Mouse (Mus musculus) intestine, embryonic 16.5 days (tissue): ENCODE measurements around the gene Zfp217. TPM values are rescaled to one million over a fixed set of nuclear protein-coding genes. Genes with fewer than 3 reads are reported as not detected.
A peak's percentile ranks its signal among the peaks of the same experiment; 100 is the strongest.

ENCODE experiments used
- ATAC-seq: fragments of 200-750 bp; cut with Nextera tagmentation; 2 replicates; pipeline ENCODE4 v1.8.0; 2017; ENCODE audit warnings: moderate TSS enrichment, moderate library complexity
- H3K27ac ChIP-seq: fragments of 300-500 bp; sonication (generic); 2 replicates; pipeline ENCODE4 v1.5.1; 2014; ENCODE audit warnings: mild to moderate bottlenecking, low read length
- H3K27me3 ChIP-seq: fragments of 300-500 bp; sonication (generic); replicated peaks from 2 replicates; pipeline ENCODE4 v1.6.1; 2014; ENCODE audit warnings: low read length, control low read depth, mixed read lengths; ENCODE audit not compliant: control insufficient read depth, insufficient read depth
- H3K36me3 ChIP-seq: fragments of 300-500 bp; sonication (generic); 2 replicates; pipeline ENCODE4 v1.6.1; 2014; ENCODE audit warnings: low read length, control low read depth; ENCODE audit not compliant: control insufficient read depth, insufficient read depth
- H3K4me1 ChIP-seq: fragments of 300-500 bp; sonication (generic); 2 replicates; pipeline ENCODE4 v1.6.1; 2014; ENCODE audit warnings: low read length, control low read depth, mixed read lengths; ENCODE audit not compliant: control insufficient read depth, insufficient read depth
- H3K4me2 ChIP-seq: fragments of 300-500 bp; sonication (generic); 2 replicates; pipeline ENCODE4 v1.6.1; 2014; ENCODE audit warnings: low read depth, low read length, control low read depth
- H3K4me3 ChIP-seq: fragments of 300-500 bp; sonication (generic); 2 replicates; pipeline ENCODE4 v1.5.1; 2014; ENCODE audit warnings: mild to moderate bottlenecking, low read length
- H3K9ac ChIP-seq: fragments of 300-500 bp; sonication (generic); 2 replicates; pipeline ENCODE4 v1.6.1; 2014; ENCODE audit warnings: low read depth, low read length
- H3K9me3 ChIP-seq: fragments of 300-500 bp; sonication (generic); 2 replicates; pipeline ENCODE4 v1.6.1; 2016; ENCODE audit warnings: low read length, control low read depth; ENCODE audit not compliant: control insufficient read depth
- WGBS: fragments of 180-500 bp; shearing (Covaris S2); extraction: QIAGEN DNeasy Blood & Tissue Kit; methylation state at CpG from one replicate; pipeline ENCODE4 v1.1.7; 2014; 5-methylcytosine and 5-hydroxymethylcytosine counted together
- polyA plus RNA-seq: library from polyadenylated mRNA; unstranded; fragments of >200 nt; fragmentation: Nextera tagmentation; extraction: Ambion mirVana; gene quantifications from 2 replicates; pipeline ENCODE4 v1.2.1, GENCODE M21; 2015

Gene Zfp217
- polyA plus RNA-seq, 1 experiment from 2014 or later, result 2.9 TPM

- Histone ChIP-seq H3K4me1 (peaks cover 10% of the 10 kb centered on the region), H3K4me2 (no peak overlapping the region)
- 70% methylated on average over 5 of the region's 5 CpGs for WGBS
Observed at GRCm38 (mm10) chr2:170069976-170070375, 77.9 kb downstream of the Zfp217 start.

GRCm38 (mm10) chr2:170062378-170062777 is 85.5 kb downstream of the Zfp217 start:
- Histone ChIP-seq H3K9ac (no peak overlapping the region), H3K36me3 (no peaks in the 10 kb centered on the region), H3K27ac (no peak overlapping the region), H3K4me1 (peaks cover 2% of the 10 kb centered on the region; the same call in 1 of the 2 replicates), H3K4me3 (no peak overlapping the region), H3K9me3 (no peaks in the 10 kb centered on the region), H3K4me2 (no peak overlapping the region), H3K27me3 (no peaks in the 10 kb centered on the region)
- peak; percentile 81 for ATAC-seq
- WGBS, result 53% methylated on average over 3 of the region's 3 CpGs

More at GRCm38 (mm10) chr2:170069976-170070375, 77.9 kb downstream of the Zfp217 start:
- Histone ChIP-seq H3K36me3 (no peaks in the 10 kb centered on the region), H3K27ac (peak overlapping the region; percentile 48; the same call in 1 of the 2 replicates), H3K4me3 (no peak overlapping the region), H3K9me3 (no peaks in the 10 kb centered on the region), H3K27me3 (no peaks in the 10 kb centered on the region), H3K9ac (no peak overlapping the region)
- no peak for ATAC-seq

GRCm38 (mm10) chr2:170060066-170060465 is 87.8 kb downstream of the Zfp217 start:
- Histone ChIP-seq H3K27ac (no peak overlapping the region), H3K9ac (no peak overlapping the region), H3K4me3 (no peak overlapping the region), H3K4me1 (peaks cover 2% of the 10 kb centered on the region; the same call in 1 of the 2 replicates), H3K27me3 (no peaks in the 10 kb centered on the region), H3K36me3 (no peaks in the 10 kb centered on the region), H3K9me3 (no peaks in the 10 kb centered on the region), H3K4me2 (no peak overlapping the region)
- 67% methylated on average over 4 of the region's 4 CpGs for WGBS
- ATAC-seq, result no peak

GRCm38 (mm10) chr2:170058774-170059173 is 89.1 kb downstream of the Zfp217 start:
- H3K9me3 ChIP-seq, result no peaks in the 10 kb centered on the region
- no peak overlapping the region for H3K9ac ChIP-seq
- peak overlapping the region; percentile 45 for H3K27ac ChIP-seq
- 56% methylated on average over 14 of the region's 14 CpGs for WGBS
- no peaks in the 10 kb centered on the region for H3K27me3 ChIP-seq
- no peak overlapping the region for H3K4me3 ChIP-seq
- no peak overlapping the region for H3K4me2 ChIP-seq
- ATAC-seq, result no peak
- H3K4me1 ChIP-seq, result peaks cover 2% of the 10 kb centered on the region; the same call in 1 of the 2 replicates
- H3K36me3 ChIP-seq, result no peaks in the 10 kb centered on the region
